21 mouse cellular contexts compared by ENCODE assay signal in the genomic region with DNA sequence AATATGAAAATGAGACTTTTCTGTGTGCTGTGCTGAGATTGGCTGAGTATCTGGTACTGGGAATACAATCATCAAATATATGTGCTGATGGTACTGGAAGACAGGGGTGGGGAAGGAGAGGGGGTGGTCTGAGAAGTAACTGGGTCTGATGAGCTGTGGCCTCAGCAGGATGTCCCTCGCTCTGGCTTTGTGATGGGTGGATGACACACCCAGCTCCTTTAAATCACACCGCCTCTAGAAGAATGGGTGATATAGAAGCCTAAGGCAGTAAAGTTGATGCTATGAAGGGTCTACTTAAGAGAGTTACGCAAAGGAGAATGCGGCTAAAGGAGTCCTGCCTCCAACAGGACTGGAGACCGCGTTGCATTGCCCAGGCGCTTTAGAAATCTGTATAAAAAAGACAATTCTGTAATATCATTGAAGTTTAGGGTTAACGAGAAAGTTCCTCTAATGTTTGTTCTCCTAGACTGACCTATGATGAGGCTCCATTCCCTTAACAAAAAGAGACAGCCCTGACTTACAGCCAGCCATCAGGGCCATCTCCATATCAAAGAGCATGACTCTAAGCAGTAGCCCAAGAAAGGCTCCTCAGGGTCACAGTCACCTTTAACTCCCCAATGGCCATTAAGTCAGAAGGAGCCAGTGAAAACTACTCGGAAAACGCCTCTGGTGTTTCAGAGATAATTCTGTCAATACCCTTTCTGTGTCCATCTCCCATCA. TPM values are rescaled to one million over a fixed set of nuclear protein-coding genes. Genes with fewer than 3 reads are reported as not detected.
DNase-seq lines count a peak whose midpoint lies in the region.
"Had no signal": no experiment of that assay in that cellular context is flagged by ENCODE, and none has a peak within 500 bp of the region (broad histone marks: within the 10 kb centered on the region; RNA-seq: fewer than 3 reads in every experiment).

No protein-coding gene starts in this region.

- DNase-seq in heart, adult 11 months = peak; percentile 42
- no peak for DNase-seq in heart, postnatal 10 days
- peak; percentile 98 for DNase-seq in ES-CJ7 (ENCODE audit: low read depth, low spot score)
- peak; percentile 92 for DNase-seq in R1 (ENCODE audit: low read depth, low spot score)
- peak; percentile 96 for DNase-seq in ZHBTc4 (ENCODE audit: low read depth, low spot score)
- DNase-seq in spleen, adult 12 weeks (ENCODE audit: low spot score) = no peak
- DNase-seq in adrenal gland, postnatal 10 days = no peak
- DNase-seq in urinary bladder, adult 18-20 months (ENCODE audit: low spot score in 2 of 2) = no peak
- DNase-seq: adrenal gland, adult 2 months; adrenal gland, postnatal 14 days; adrenal gland, postnatal 36 days; B cell, adult 2 months; cerebellum, adult 18-20 months; cerebellum, adult 8-10 months; cerebellum, adult 9-11 months; cerebellum, postnatal 14 days; cerebellum, postnatal 36 days; embryo, embryonic 11 days; forebrain, postnatal 0 days had no signal

- intact Hi-C loops in heart, postnatal 10 days (cut with DNase I) = no loop called here

RNA-seq across cellular contexts. Expression of gene Samd7, which starts 21.8 kb away (rescaled TPM):
- total RNA-seq in heart, postnatal 10 days (2021) = not detected
- total RNA-seq in adrenal gland, postnatal 10 days (2021) = under 1 TPM in 1 of 2 experiments, not detected in 1; 0.12 TPM
- total RNA-seq: adrenal gland, adult 2 months; adrenal gland, postnatal 14 days; adrenal gland, postnatal 36 days; CH12.LX; common myeloid progenitor, adult 5-6 weeks had no signal

RNA-seq across cellular contexts. Expression of gene Lrrc31, which starts 24.6 kb away (rescaled TPM):
- total RNA-seq in heart, postnatal 10 days (2021) = under 1 TPM in 1 of 2 experiments, not detected in 1; 0.26 TPM
- not detected for total RNA-seq in adrenal gland, postnatal 10 days (2021)
- total RNA-seq: adrenal gland, adult 2 months; adrenal gland, postnatal 36 days; CH12.LX; common myeloid progenitor, adult 5-6 weeks; forebrain, postnatal 0 days had no signal

Comparison
In these comparisons a context has a peak if more than half of its experiments do, and no peak if none do; other contexts are left out.
1. DNase-seq: peak in heart, adult 11 months (single experiment), ES-CJ7 (single experiment), R1 (single experiment) and ZHBTc4 (single experiment); none in heart, postnatal 10 days (0 of 2), spleen, adult 12 weeks (single experiment), adrenal gland, postnatal 10 days (single experiment) and urinary bladder, adult 18-20 months (0 of 2).